Mouse (Mus musculus): ENCODE results near the gene Ifitm6. TPM values are rescaled to one million over a fixed set of nuclear protein-coding genes. Genes with fewer than 3 reads are reported as not detected.

Ifitm6 gene
- polyA plus RNA-seq, 1 experiment from 2014 or later: 0.95 TPM

GRCm38 (mm10) chr7:141030390-141030789, 12.7 kb upstream of the Ifitm6 start:
- no peak overlapping the region for H3K9ac ChIP-seq

GRCm38 (mm10) chr7:141028831-141029230, 11.1 kb upstream of the Ifitm6 start, which contains the start of gene Gm17387:
TSS of gene Gm17387 (plus strand) at chr7:141029131.
- H3K4me1 ChIP-seq (replicated peaks; ENCODE audit: control insufficient read depth, insufficient read depth, low read length): peaks cover 7% of the 10 kb centered on the region; the same call in 1 of the 2 replicates
- H3K9ac ChIP-seq: no peak within 1 kb of the TSS
- DNase-seq (ENCODE audit: low spot score): no peak
- WGBS: 100% methylated on average over 2 of the region's 2 CpGs
- no peak within 1 kb of the TSS for H3K4me2 ChIP-seq (replicated peaks)
- no peak within 1 kb of the TSS for H3K27ac ChIP-seq
- H3K9me3 ChIP-seq (ENCODE audit: control insufficient read depth, low read length): no peaks in the 10 kb centered on the region
- no peak within 1 kb of the TSS for H3K4me3 ChIP-seq (replicated peaks; ENCODE audit: low read length)
- no peaks in the 10 kb centered on the region for H3K27me3 ChIP-seq (ENCODE audit: control insufficient read depth, insufficient read depth, low read length)
- no peak for ATAC-seq (ENCODE audit: low FRiP score)
- H3K36me3 ChIP-seq (replicated peaks; ENCODE audit: control insufficient read depth, insufficient read depth): no peaks in the 10 kb centered on the region

More at GRCm38 (mm10) chr7:141030390-141030789, 12.7 kb upstream of the Ifitm6 start:
- Histone ChIP-seq H3K27me3 (ENCODE audit: control insufficient read depth, insufficient read depth, low read length) (no peaks in the 10 kb centered on the region), H3K36me3 (replicated peaks; ENCODE audit: control insufficient read depth, insufficient read depth) (no peaks in the 10 kb centered on the region), H3K9me3 (ENCODE audit: control insufficient read depth, low read length) (no peaks in the 10 kb centered on the region), H3K4me1 (replicated peaks; ENCODE audit: control insufficient read depth, insufficient read depth, low read length) (0 out of 2 replicates have a peak, but pooled peaks cover 2% of the 10 kb centered on the region), H3K4me3 (replicated peaks; ENCODE audit: low read length) (no peak overlapping the region), H3K27ac (no peak overlapping the region), H3K4me2 (replicated peaks) (no peak overlapping the region)
- ATAC-seq (ENCODE audit: low FRiP score) (no peak), DNase-seq (ENCODE audit: low spot score) (no peak)
- 49% methylated on average over 3 of the region's 3 CpGs for whole genome bisulfite sequencing

GRCm38 (mm10) chr7:141026740-141027098, 9.0 kb upstream of the Ifitm6 start:
- Histone ChIP-seq H3K27ac (peak overlapping the region; percentile 68), H3K4me2 (replicated peaks) (no peak overlapping the region), H3K4me1 (replicated peaks; ENCODE audit: control insufficient read depth, insufficient read depth, low read length) (peaks cover 7% of the 10 kb centered on the region; the same call in 1 of the 2 replicates), H3K9me3 (ENCODE audit: control insufficient read depth, low read length) (no peaks in the 10 kb centered on the region), H3K36me3 (replicated peaks; ENCODE audit: control insufficient read depth, insufficient read depth) (no peaks in the 10 kb centered on the region), H3K27me3 (ENCODE audit: control insufficient read depth, insufficient read depth, low read length) (no peaks in the 10 kb centered on the region), H3K4me3 (replicated peaks; ENCODE audit: low read length) (no peak overlapping the region), H3K9ac (no peak overlapping the region)
- 39% methylated on average over 5 of the region's 5 CpGs for WGBS
- ATAC-seq (ENCODE audit: low FRiP score) (peak; percentile 21; the same call in 1 of the 2 replicates), DNase-seq (ENCODE audit: low spot score) (no peak)

GRCm38 (mm10) chr7:141026097-141026739, 8.5 kb upstream of the Ifitm6 start:
- 12% methylated on average over 6 of the region's 6 CpGs for WGBS
- DNase-seq (ENCODE audit: low spot score) (peak; percentile 33), ATAC-seq (ENCODE audit: low FRiP score) (peak; percentile 34; the same call in 1 of the 2 replicates)
- Histone ChIP-seq H3K27ac (peak overlapping the region; percentile 68), H3K36me3 (replicated peaks; ENCODE audit: control insufficient read depth, insufficient read depth) (no peaks in the 10 kb centered on the region), H3K27me3 (ENCODE audit: control insufficient read depth, insufficient read depth, low read length) (no peaks in the 10 kb centered on the region), H3K9ac (no peak overlapping the region), H3K9me3 (ENCODE audit: control insufficient read depth, low read length) (no peaks in the 10 kb centered on the region), H3K4me1 (replicated peaks; ENCODE audit: control insufficient read depth, insufficient read depth, low read length) (peaks cover 7% of the 10 kb centered on the region; the same call in 1 of the 2 replicates), H3K4me3 (replicated peaks; ENCODE audit: low read length) (no peak overlapping the region), H3K4me2 (replicated peaks) (no peak overlapping the region)

GRCm38 (mm10) chr7:141024865-141025838, 7.4 kb upstream of the Ifitm6 start:
- H3K36me3 ChIP-seq (replicated peaks; ENCODE audit: control insufficient read depth, insufficient read depth): no peaks in the 10 kb centered on the region
- ATAC-seq (ENCODE audit: low FRiP score) (peak; percentile 70), DNase-seq (ENCODE audit: low spot score) (peak; percentile 43)
- H3K9me3 ChIP-seq (ENCODE audit: control insufficient read depth, low read length): no peaks in the 10 kb centered on the region
- no peak overlapping the region for H3K4me3 ChIP-seq (replicated peaks; ENCODE audit: low read length)
- 0 out of 2 replicates have a peak overlapping the region, but pooled peaks have one; percentile 5 for H3K4me2 ChIP-seq (replicated peaks)
- peak overlapping the region; percentile 68 for H3K27ac ChIP-seq
- H3K4me1 ChIP-seq (replicated peaks; ENCODE audit: control insufficient read depth, insufficient read depth, low read length): peaks cover 7% of the 10 kb centered on the region; the same call in 1 of the 2 replicates
- H3K9ac ChIP-seq: no peak overlapping the region
- 12% methylated on average over 6 of the region's 6 CpGs for WGBS
- H3K27me3 ChIP-seq (ENCODE audit: control insufficient read depth, insufficient read depth, low read length): no peaks in the 10 kb centered on the region

- no peaks in the 10 kb centered on the region for H3K36me3 ChIP-seq (replicated peaks; ENCODE audit: control insufficient read depth, insufficient read depth)
- no peak overlapping the region for H3K4me2 ChIP-seq (replicated peaks)
- no peak overlapping the region for H3K9ac ChIP-seq
- no peaks in the 10 kb centered on the region for H3K9me3 ChIP-seq (ENCODE audit: control insufficient read depth, low read length)
- no peak overlapping the region for H3K27ac ChIP-seq
- no peak overlapping the region for H3K4me3 ChIP-seq (replicated peaks; ENCODE audit: low read length)
- ATAC-seq (ENCODE audit: low FRiP score) (no peak), DNase-seq (ENCODE audit: low spot score) (no peak)
- no peaks in the 10 kb centered on the region for H3K27me3 ChIP-seq (ENCODE audit: control insufficient read depth, insufficient read depth, low read length)
- WGBS: 91% methylated on average over 14 of the region's 14 CpGs
- peaks cover 7% of the 10 kb centered on the region; the same call in 1 of the 2 replicates for H3K4me1 ChIP-seq (replicated peaks; ENCODE audit: control insufficient read depth, insufficient read depth, low read length)
These were observed 4.0 kb upstream of the Ifitm6 start for GRCm38 (mm10) chr7:141021489-141022449.

GRCm38 (mm10) chr7:141019028-141019427, 1.3 kb upstream of the Ifitm6 start:
- Histone ChIP-seq H3K36me3 (replicated peaks; ENCODE audit: control insufficient read depth, insufficient read depth) (no peaks in the 10 kb centered on the region), H3K9me3 (ENCODE audit: control insufficient read depth, low read length) (no peaks in the 10 kb centered on the region), H3K9ac (no peak overlapping the region), H3K27ac (no peak overlapping the region), H3K4me1 (replicated peaks; ENCODE audit: control insufficient read depth, insufficient read depth, low read length) (no peaks in the 10 kb centered on the region), H3K4me2 (replicated peaks) (no peak overlapping the region), H3K4me3 (replicated peaks; ENCODE audit: low read length) (no peak overlapping the region), H3K27me3 (ENCODE audit: control insufficient read depth, insufficient read depth, low read length) (no peaks in the 10 kb centered on the region)
- WGBS: 98% methylated on average over 5 of the region's 5 CpGs
- ATAC-seq (ENCODE audit: low FRiP score) (no peak), DNase-seq (ENCODE audit: low spot score) (no peak)

GRCm38 (mm10) chr7:141016707-141017697, 722 bp downstream of the Ifitm6 start:
- Histone ChIP-seq H3K4me3 (replicated peaks; ENCODE audit: low read length) (no peak overlapping the region), H3K4me2 (replicated peaks) (no peak overlapping the region), H3K4me1 (replicated peaks; ENCODE audit: control insufficient read depth, insufficient read depth, low read length) (no peaks in the 10 kb centered on the region), H3K27me3 (ENCODE audit: control insufficient read depth, insufficient read depth, low read length) (no peaks in the 10 kb centered on the region), H3K9me3 (ENCODE audit: control insufficient read depth, low read length) (no peaks in the 10 kb centered on the region), H3K27ac (no peak overlapping the region), H3K36me3 (replicated peaks; ENCODE audit: control insufficient read depth, insufficient read depth) (no peaks in the 10 kb centered on the region), H3K9ac (no peak overlapping the region)
- 88% methylated on average over 10 of the region's 10 CpGs for WGBS
- no peak for DNase-seq (ENCODE audit: low spot score)
- no peak for ATAC-seq (ENCODE audit: low FRiP score)
